ENCODE assay signal across 26 mouse cellular contexts in genomic region chr16:45004443-45004842, GRCm38 (mm10).
A peak's percentile ranks its signal among the peaks of the same experiment; 100 is the strongest.
DNase-seq lines count a peak whose midpoint lies in the region; ATAC-seq and TF ChIP-seq lines count a peak whose summit lies in the region.
"Had no signal": no experiment of that assay in that cellular context is flagged by ENCODE, and none has a peak within 500 bp of the region (broad histone marks: within the 10 kb centered on the region; RNA-seq: fewer than 3 reads in every experiment).

No protein-coding gene starts in this region.

- H3K27ac ChIP-seq in CH12.LX (ENCODE audit: insufficient read depth, low read depth) (peak overlapping the region; percentile 34; the same call in 1 of the 2 replicates), macrophage (peak overlapping the region; percentile 86)
- H3K27ac ChIP-seq: embryonic facial prominence, embryonic 13.5 days; embryonic facial prominence, embryonic 15.5 days; forebrain, embryonic 10.5 days; forebrain, embryonic 13.5 days; forebrain, embryonic 15.5 days had no signal

- ATAC-seq in granulocyte monocyte progenitor cell, adult 5-6 weeks (replicated peaks; ENCODE audit: poor library complexity, severe bottlenecking) = peak; percentile 86
- peak; percentile 80 for ATAC-seq in megakaryocyte progenitor cell, adult 5-6 weeks (replicated peaks; ENCODE audit: poor library complexity)
- ATAC-seq: CD4-positive, CD25-positive, alpha-beta regulatory T cell, adult 4 months; forebrain, embryonic 13.5 days; forebrain, embryonic 15.5 days; forebrain, postnatal 0 days had no signal

- peaks cover 10 to 61% of the 10 kb centered on the region in 2 experiments for H3K4me1 ChIP-seq in CH12.LX (ENCODE audit: control insufficient read depth in 1 of 2, insufficient read depth in 2 of 2)
- H3K4me1 ChIP-seq in lung, adult 2 months (ENCODE audit: control insufficient read depth, insufficient read depth, low read length) = no peaks in the 10 kb centered on the region
- H3K4me1 ChIP-seq: embryonic facial prominence, embryonic 13.5 days; embryonic facial prominence, embryonic 15.5 days; forebrain, embryonic 13.5 days; forebrain, embryonic 15.5 days had no signal

- peak; percentile 75 for DNase-seq in CH12.LX (ENCODE audit: extremely low read depth)
- DNase-seq in lung, adult 2 months = no peak
- no peak for DNase-seq in urinary bladder, postnatal 36 days (ENCODE audit: low spot score in 2 of 2)
- no peak for DNase-seq in left cerebral cortex, adult 11 months (ENCODE audit: low spot score)
- DNase-seq in adrenal gland, adult 18-20 months (ENCODE audit: low spot score in 2 of 2) = no peak
- DNase-seq: adrenal gland, adult 8-10 months; adrenal gland, postnatal 14 days; adrenal gland, postnatal 36 days; B cell, adult 2 months; cerebellum, adult 11-12 months; cerebellum, adult 2 months; cerebellum, adult 9-10 months; cerebellum, postnatal 10 days; cerebellum, postnatal 25 days; embryo, embryonic 11 days; forebrain, postnatal 0 days had no signal

- H3K79me2 ChIP-seq in CH12.LX (replicated peaks; ENCODE audit: control insufficient read depth, extremely low read depth, insufficient read depth, poor library complexity, severe bottlenecking) (no peaks in the 10 kb centered on the region), macrophage (ENCODE audit: inconsistent target) (no peaks in the 10 kb centered on the region)

- H3K4me2 ChIP-seq in CH12.LX (ENCODE audit: insufficient read depth, low read depth, poor library complexity, severe bottlenecking) = peak overlapping the region; percentile 8; the same call in 1 of the 2 replicates
- H3K4me2 ChIP-seq: embryonic facial prominence, embryonic 13.5 days; embryonic facial prominence, embryonic 15.5 days; forebrain, embryonic 13.5 days; forebrain, embryonic 15.5 days had no signal

- in situ Hi-C loops in CH12.LX (cut with MboI; ENCODE audit: low pct_ligation_motif_present, low pct_unique_long_range_greater_than_20kb, low sequenced_read_pairs) = no loop called here

- dilution Hi-C loops in CH12.LX (cut with MboI; ENCODE audit: extremely low pct_ligation_motif_present, extremely low pct_unique_long_range_greater_than_20kb, low sequenced_read_pairs) = no loop called here

- no peak for TF ChIP-seq RAD21 in CH12.LX (IDR thresholded peaks at IDR 0.05; ENCODE audit: low read depth, low read length)

- TF ChIP-seq POLR2A in CH12.LX (IDR thresholded peaks at IDR 0.05; ENCODE audit: low read depth, low read length) = peak; percentile 40; the same call in 1 of the 2 replicates
- no peak for TF ChIP-seq POLR2A in lung, adult 2 months (IDR thresholded peaks at IDR 0.05; ENCODE audit: borderline replicate concordance, extremely low read depth, low read depth, low read length)

- TF ChIP-seq CTCF in CH12.LX (conservative IDR thresholded peaks at IDR 0.05 in 1 of 2, IDR thresholded peaks at IDR 0.05 in 1 of 2; ENCODE audit: low read depth in 2 of 2, low read length in 2 of 2) = no peak
- TF ChIP-seq CTCF in lung, adult 2 months (IDR thresholded peaks at IDR 0.05; ENCODE audit: insufficient read depth, low read length) = no peak

- no peaks in the 10 kb centered on the region for H3K27me3 ChIP-seq in CH12.LX (replicated peaks)
- H3K27me3 ChIP-seq: embryonic facial prominence, embryonic 13.5 days; embryonic facial prominence, embryonic 15.5 days; forebrain, embryonic 13.5 days; forebrain, embryonic 15.5 days had no signal

- H3K9me3 ChIP-seq in CH12.LX (replicated peaks; ENCODE audit: low read length) = no peaks in the 10 kb centered on the region
- H3K9me3 ChIP-seq: embryonic facial prominence, embryonic 13.5 days; embryonic facial prominence, embryonic 15.5 days; forebrain, embryonic 10.5 days; forebrain, embryonic 13.5 days; forebrain, embryonic 15.5 days had no signal

- 64% methylated on average over 3 of the region's 3 CpGs for WGBS in macrophage (ENCODE audit: missing documents)
- WGBS in lung, adult 2 months = 76% methylated on average over 3 of the region's 3 CpGs

- no peak overlapping the region for H3K4me3 ChIP-seq in CH12.LX (replicated peaks in 1 of 3; ENCODE audit: low read depth in 2 of 3, low read length in 2 of 3, poor library complexity in 1 of 3)
- no peak overlapping the region for H3K4me3 ChIP-seq in macrophage (ENCODE audit: inconsistent target)
- H3K4me3 ChIP-seq in lung, adult 2 months (replicated peaks; ENCODE audit: extremely low read depth, low read depth, low read length) = no peak overlapping the region
- H3K4me3 ChIP-seq: embryonic facial prominence, embryonic 13.5 days; embryonic facial prominence, embryonic 15.5 days; erythroblast, embryonic 14.5 days; forebrain, embryonic 10.5 days; forebrain, embryonic 13.5 days; forebrain, embryonic 15.5 days had no signal

- H3K36me3 ChIP-seq in CH12.LX (replicated peaks in 1 of 2; ENCODE audit: control insufficient read depth in 1 of 2, insufficient read depth in 1 of 2, low read length in 1 of 2) (no peaks in the 10 kb centered on the region), macrophage (ENCODE audit: inconsistent target) (no peaks in the 10 kb centered on the region)
- H3K36me3 ChIP-seq: embryonic facial prominence, embryonic 13.5 days; embryonic facial prominence, embryonic 15.5 days; forebrain, embryonic 10.5 days; forebrain, embryonic 15.5 days had no signal

- peak overlapping the region; percentile 20 for H3K9ac ChIP-seq in CH12.LX (ENCODE audit: insufficient read depth, low read depth)
- H3K9ac ChIP-seq: embryonic facial prominence, embryonic 13.5 days; embryonic facial prominence, embryonic 15.5 days; forebrain, embryonic 13.5 days; forebrain, embryonic 15.5 days; forebrain, postnatal 0 days had no signal

- TF ChIP-seq EP300 in CH12.LX (IDR thresholded peaks at IDR 0.05; ENCODE audit: low read length) = peak; percentile 46; the same call in 1 of the 2 replicates

TF ChIP-seq in CH12.LX, 34 proteins besides CTCF, POLR2A, EP300 and RAD21:
- TF ChIP-seq IRF4 (IDR thresholded peaks at IDR 0.05; ENCODE audit: low read depth, low read length) = peak; percentile 54; the same call in 1 of the 2 replicates
- TF ChIP-seq MAFK (IDR thresholded peaks at IDR 0.05; ENCODE audit: insufficient replicate concordance, low read length) = no peak
